Mouse (Mus musculus): Measurements from ENCODE around the gene Itgb2. TPM values are rescaled to one million over a fixed set of nuclear protein-coding genes. Genes with fewer than 3 reads are reported as not detected.

Gene Itgb2
- polyA plus RNA-seq, 1 experiment: 334 TPM

- peak; percentile 89 for DNase-seq
- Histone ChIP-seq H3K27ac (ENCODE audit: control insufficient read depth, insufficient read depth, low read length) (peak overlapping the region; percentile 91), H3K4me1 (replicated peaks; ENCODE audit: control insufficient read depth, insufficient read depth, low read length) (peaks cover 31% of the 10 kb centered on the region), H3K36me3 (ENCODE audit: control insufficient read depth, insufficient read depth, low read length) (no peaks in the 10 kb centered on the region), H3K4me3 (ENCODE audit: control insufficient read depth, insufficient read depth, low read length) (peak overlapping the region; percentile 33), H3K27me3 (ENCODE audit: control insufficient read depth, insufficient read depth, low read length) (no peaks in the 10 kb centered on the region)
- TF ChIP-seq POLR2A (IDR thresholded peaks at IDR 0.05; ENCODE audit: control insufficient read depth, extremely low read depth, insufficient read depth, low read length, poor library complexity): no peak
- no peak for TF ChIP-seq CTCF (IDR thresholded peaks at IDR 0.05; ENCODE audit: borderline replicate concordance, control insufficient read depth, extremely low read depth, insufficient read depth, low read length, poor library complexity)
- WGBS: 4% methylated on average over 18 of the region's 18 CpGs
Measured at GRCm38 (mm10) chr10:77522021-77522731, 7.9 kb upstream of the Itgb2 start.

DNA sequence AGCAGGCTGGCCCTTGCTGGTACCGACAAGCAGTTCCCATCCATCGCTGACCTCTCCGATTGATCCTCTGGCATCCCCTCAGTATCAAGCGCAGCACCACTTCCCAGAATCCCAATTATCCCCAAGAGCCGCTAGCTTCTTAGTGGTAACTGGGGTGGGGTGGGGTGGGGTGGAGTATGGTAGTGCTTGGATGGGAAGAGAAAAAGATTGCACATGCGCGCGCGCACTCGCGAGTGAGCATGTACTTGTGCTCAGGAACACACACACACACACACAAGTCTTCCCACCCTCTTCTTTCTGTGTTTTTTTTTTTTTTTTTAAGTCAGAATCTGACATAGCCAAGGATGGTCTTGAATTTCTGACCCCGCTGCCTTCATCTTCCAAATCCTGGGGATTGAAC lies 7.3 kb upstream of the Itgb2 start:
- peak overlapping the region; percentile 91 for H3K27ac ChIP-seq (ENCODE audit: control insufficient read depth, insufficient read depth, low read length)
- TF ChIP-seq POLR2A (IDR thresholded peaks at IDR 0.05; ENCODE audit: control insufficient read depth, extremely low read depth, insufficient read depth, low read length, poor library complexity) (no peak), CTCF (IDR thresholded peaks at IDR 0.05; ENCODE audit: borderline replicate concordance, control insufficient read depth, extremely low read depth, insufficient read depth, low read length, poor library complexity) (no peak)
- H3K4me3 ChIP-seq (ENCODE audit: control insufficient read depth, insufficient read depth, low read length): peak overlapping the region; percentile 33
- 17% methylated on average over 12 of the region's 12 CpGs for WGBS
- peak; percentile 47 for DNase-seq
- peaks cover 29% of the 10 kb centered on the region for H3K4me1 ChIP-seq (replicated peaks; ENCODE audit: control insufficient read depth, insufficient read depth, low read length)
- no peaks in the 10 kb centered on the region for H3K36me3 ChIP-seq (ENCODE audit: control insufficient read depth, insufficient read depth, low read length)
- H3K27me3 ChIP-seq (ENCODE audit: control insufficient read depth, insufficient read depth, low read length): no peaks in the 10 kb centered on the region

DNA sequence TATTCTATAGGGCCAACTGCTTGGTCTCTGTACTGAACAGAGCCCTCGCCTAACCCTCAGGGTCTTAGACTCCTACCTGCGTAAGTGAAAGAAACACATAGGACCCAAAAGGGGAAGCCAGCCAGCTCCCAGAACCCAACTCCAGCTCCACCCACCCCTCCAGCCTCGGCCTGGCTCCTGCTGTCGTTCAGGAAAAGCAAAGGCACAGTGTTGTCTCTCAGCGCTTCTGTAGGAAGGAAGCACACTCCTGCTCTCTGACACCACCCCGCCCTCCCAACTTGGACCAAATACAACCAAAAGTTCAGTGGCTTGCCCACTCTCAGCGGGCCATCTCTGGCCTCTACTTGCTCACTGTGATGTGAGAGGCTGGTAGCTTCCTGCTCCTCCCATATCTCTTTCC lies 6.7 kb upstream of the Itgb2 start:
- TF ChIP-seq POLR2A (IDR thresholded peaks at IDR 0.05; ENCODE audit: control insufficient read depth, extremely low read depth, insufficient read depth, low read length, poor library complexity) (no peak), CTCF (IDR thresholded peaks at IDR 0.05; ENCODE audit: borderline replicate concordance, control insufficient read depth, extremely low read depth, insufficient read depth, low read length, poor library complexity) (no peak)
- peaks cover 29% of the 10 kb centered on the region for H3K4me1 ChIP-seq (replicated peaks; ENCODE audit: control insufficient read depth, insufficient read depth, low read length)
- no peak overlapping the region for H3K4me3 ChIP-seq (ENCODE audit: control insufficient read depth, insufficient read depth, low read length)
- no peaks in the 10 kb centered on the region for H3K36me3 ChIP-seq (ENCODE audit: control insufficient read depth, insufficient read depth, low read length)
- H3K27ac ChIP-seq (ENCODE audit: control insufficient read depth, insufficient read depth, low read length): peak overlapping the region; percentile 61
- H3K27me3 ChIP-seq (ENCODE audit: control insufficient read depth, insufficient read depth, low read length): no peaks in the 10 kb centered on the region
- peak; percentile 22 for DNase-seq
- 34% methylated on average over 7 of the region's 7 CpGs for WGBS

GRCm38 (mm10) chr10:77526488-77526887 lies 3.6 kb upstream of the Itgb2 start:
- peaks cover 35% of the 10 kb centered on the region for H3K4me1 ChIP-seq (replicated peaks; ENCODE audit: control insufficient read depth, insufficient read depth, low read length)
- H3K27ac ChIP-seq (ENCODE audit: control insufficient read depth, insufficient read depth, low read length): no peak overlapping the region
- TF ChIP-seq CTCF (IDR thresholded peaks at IDR 0.05; ENCODE audit: borderline replicate concordance, control insufficient read depth, extremely low read depth, insufficient read depth, low read length, poor library complexity): no peak
- TF ChIP-seq POLR2A (IDR thresholded peaks at IDR 0.05; ENCODE audit: control insufficient read depth, extremely low read depth, insufficient read depth, low read length, poor library complexity): no peak
- no peaks in the 10 kb centered on the region for H3K36me3 ChIP-seq (ENCODE audit: control insufficient read depth, insufficient read depth, low read length)
- H3K27me3 ChIP-seq (ENCODE audit: control insufficient read depth, insufficient read depth, low read length): no peaks in the 10 kb centered on the region
- no peak for DNase-seq
- 100% methylated on average over 2 of the region's 2 CpGs for WGBS
- no peak overlapping the region for H3K4me3 ChIP-seq (ENCODE audit: control insufficient read depth, insufficient read depth, low read length)

DNA sequence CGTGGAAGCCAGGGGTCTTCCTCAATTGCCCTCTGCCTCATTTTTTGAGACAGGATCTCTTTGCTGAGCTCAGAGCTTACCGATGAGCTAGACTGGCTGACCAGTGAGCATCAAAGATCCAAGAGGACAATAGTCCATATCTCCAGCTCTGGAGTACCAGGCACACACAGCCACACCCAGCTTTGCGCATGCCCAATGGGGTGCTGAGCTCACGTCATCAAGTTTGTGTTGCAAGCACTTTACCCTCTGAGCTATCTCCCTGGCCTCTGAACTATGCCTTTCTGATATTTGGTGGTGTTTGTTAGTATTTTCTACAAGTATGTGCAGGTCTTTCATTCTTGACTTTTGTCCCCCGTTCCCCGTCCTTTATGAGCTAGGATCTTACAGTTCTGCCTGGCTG lies 1.4 kb upstream of the Itgb2 start:
- Histone ChIP-seq H3K36me3 (ENCODE audit: control insufficient read depth, insufficient read depth, low read length) (no peaks in the 10 kb centered on the region), H3K27me3 (ENCODE audit: control insufficient read depth, insufficient read depth, low read length) (no peaks in the 10 kb centered on the region), H3K4me3 (ENCODE audit: control insufficient read depth, insufficient read depth, low read length) (no peak overlapping the region), H3K4me1 (replicated peaks; ENCODE audit: control insufficient read depth, insufficient read depth, low read length) (peaks cover 32% of the 10 kb centered on the region), H3K27ac (ENCODE audit: control insufficient read depth, insufficient read depth, low read length) (no peak overlapping the region)
- DNase-seq: no peak
- TF ChIP-seq CTCF (IDR thresholded peaks at IDR 0.05; ENCODE audit: borderline replicate concordance, control insufficient read depth, extremely low read depth, insufficient read depth, low read length, poor library complexity): no peak
- TF ChIP-seq POLR2A (IDR thresholded peaks at IDR 0.05; ENCODE audit: control insufficient read depth, extremely low read depth, insufficient read depth, low read length, poor library complexity): no peak
- WGBS: 86% methylated on average over 6 of the region's 6 CpGs

DNA sequence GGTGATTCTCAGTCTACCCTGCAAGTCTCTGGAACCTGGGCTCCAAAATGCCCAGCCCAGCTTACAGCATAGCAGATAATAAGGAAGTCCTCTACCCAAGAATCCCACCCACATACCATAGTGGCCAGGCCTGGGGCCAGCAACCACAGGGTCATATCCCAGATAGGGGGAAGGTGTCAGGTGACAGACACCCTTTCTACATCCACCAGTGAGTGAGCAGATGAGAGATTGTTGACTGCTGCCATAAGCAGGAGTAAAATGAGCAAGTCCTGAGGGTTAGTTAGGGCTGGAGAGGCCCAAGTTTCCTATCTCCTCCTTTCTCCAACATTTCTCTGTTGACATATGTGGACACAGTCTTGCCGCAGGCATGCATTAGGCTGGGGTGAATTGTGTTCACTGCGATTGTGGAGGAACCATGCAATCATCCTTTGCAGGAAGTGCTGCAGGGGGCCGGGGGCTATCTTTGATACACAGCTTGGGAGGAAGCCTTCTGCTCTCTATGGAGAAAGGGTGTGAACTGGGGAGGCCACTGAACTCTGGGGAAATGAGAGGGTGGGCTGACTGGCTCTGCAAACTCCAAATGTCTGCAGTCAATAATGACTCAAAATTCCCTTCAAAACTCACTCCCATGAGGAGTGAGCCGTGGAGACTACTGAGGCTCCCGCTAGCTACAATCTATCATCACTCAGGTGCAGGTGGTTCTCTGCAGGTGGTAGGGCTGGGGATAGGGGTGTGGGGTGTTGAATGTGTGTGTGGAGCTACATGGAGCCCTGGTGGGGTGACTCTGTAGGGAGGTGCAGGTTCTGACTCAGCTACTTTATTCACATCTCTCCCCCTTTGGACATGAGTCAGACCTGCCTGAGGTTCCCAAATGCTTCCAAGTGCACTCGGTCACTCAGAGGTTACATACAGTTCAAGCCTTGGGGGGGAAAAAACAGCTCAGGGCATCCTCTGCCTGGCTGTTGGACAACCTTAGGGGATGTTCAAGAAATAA lies 1.3 kb downstream of the Itgb2 start:
- Histone ChIP-seq H3K4me1 (replicated peaks; ENCODE audit: control insufficient read depth, insufficient read depth, low read length) (peaks cover 45% of the 10 kb centered on the region), H3K4me3 (ENCODE audit: control insufficient read depth, insufficient read depth, low read length) (peak overlapping the region; percentile 84)

More for the DNA sequence above, 1.3 kb downstream of the Itgb2 start:
- peak; percentile 64 for DNase-seq
- no peaks in the 10 kb centered on the region for H3K27me3 ChIP-seq (ENCODE audit: control insufficient read depth, insufficient read depth, low read length)
- TF ChIP-seq CTCF (IDR thresholded peaks at IDR 0.05; ENCODE audit: borderline replicate concordance, control insufficient read depth, extremely low read depth, insufficient read depth, low read length, poor library complexity) (no peak), POLR2A (IDR thresholded peaks at IDR 0.05; ENCODE audit: control insufficient read depth, extremely low read depth, insufficient read depth, low read length, poor library complexity) (no peak)
- 18% methylated on average over 6 of the region's 6 CpGs for WGBS
- peak overlapping the region; percentile 94 for H3K27ac ChIP-seq (ENCODE audit: control insufficient read depth, insufficient read depth, low read length)
- no peaks in the 10 kb centered on the region for H3K36me3 ChIP-seq (ENCODE audit: control insufficient read depth, insufficient read depth, low read length)

All from thymus, adult 2 months (tissue).